Mouse (Mus musculus) CD4-positive, CD25-positive, alpha-beta regulatory T cell (primary cell): ENCODE measurements around the gene Saxo2. TPM values are rescaled to one million over a fixed set of nuclear protein-coding genes. Genes with fewer than 3 reads are reported as not detected.

Source experiments
- polyA plus RNA-seq: library from polyadenylated mRNA; unstranded; fragments of 100-300 nt; shearing (Covaris generic); gene quantifications from one replicate; pipeline ENCODE4 v1.2.1, GENCODE M21; 2017

Gene Saxo2
- not detected for polyA plus RNA-seq

DNA sequence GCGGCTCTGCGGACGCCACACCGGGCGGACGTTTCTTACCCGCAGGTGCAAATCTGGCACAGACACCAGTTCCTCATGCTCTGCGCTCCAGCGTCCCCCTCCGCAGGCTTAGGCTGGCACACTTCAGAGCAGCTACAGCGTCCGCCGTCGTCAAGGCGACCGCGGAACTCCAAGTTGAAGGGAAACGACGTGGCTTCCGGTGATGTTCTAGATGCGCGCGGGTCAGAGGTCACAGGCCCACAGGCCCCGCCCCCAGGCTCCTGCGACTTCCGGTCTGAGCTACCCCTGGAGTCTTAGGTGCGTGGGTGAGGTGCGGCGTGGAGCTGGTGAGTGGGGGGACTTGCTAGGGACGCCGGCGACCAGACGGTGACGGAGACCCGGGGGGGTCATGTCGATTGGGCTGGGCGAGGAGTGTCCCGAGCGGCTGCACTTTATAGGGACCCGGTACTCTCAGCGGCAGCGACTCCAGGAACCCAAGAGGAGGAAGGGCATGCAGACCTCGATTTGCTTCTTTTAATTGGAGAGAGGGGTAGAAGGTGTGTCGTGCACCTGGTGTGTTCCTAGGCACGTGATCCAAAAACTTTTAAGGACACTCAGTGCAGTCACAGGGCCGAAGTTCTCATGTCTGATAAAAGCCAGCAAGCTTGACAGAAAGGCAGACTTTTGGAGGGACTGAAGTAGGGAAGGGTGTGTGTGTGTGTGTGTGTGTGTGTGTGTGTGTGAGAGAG is at the start of gene Saxo2, which contains the start of gene Efl1:
Gene Saxo2 (minus strand): TSS at position 176 of the 728 bp plus-strand sequence.
Gene Efl1 (plus strand): TSS at position 262 of the 728 bp plus-strand sequence.

Other genes with a start within 250 kb of the Saxo2 start
- 39.7 TPM for gene Efl1, start 86 bp upstream of the Saxo2 start, polyA plus RNA-seq
- gene Mex3b, start 218.8 kb upstream of the Saxo2 start, polyA plus RNA-seq = 4.3 TPM